ENCODE assay signal across 8 mouse cellular contexts in genomic region chr7:71960453-71961230, GRCm38 (mm10).
DNase-seq lines count a peak whose midpoint lies in the region; ATAC-seq and TF ChIP-seq lines count a peak whose summit lies in the region.

No protein-coding gene starts in this region.

- TF ChIP-seq POLR2A in myocyte (IDR thresholded peaks at IDR 0.05; ENCODE audit: insufficient read length, low read depth), result no peak

- H3ac ChIP-seq in myocyte (ENCODE audit: control insufficient read depth, insufficient read length), result no peak overlapping the region

- peak overlapping the region; percentile 36 for H3K4me2 ChIP-seq in intestine, embryonic 16.5 days (ENCODE audit: low read depth, low read length)
- H3K4me2 ChIP-seq in liver, embryonic 14.5 days (ENCODE audit: low read depth), result no peak overlapping the region
- H3K4me2 ChIP-seq in myocyte (ENCODE audit: low read depth), result peak overlapping the region; percentile 57

- no peak overlapping the region for H3K27ac ChIP-seq in intestine, embryonic 16.5 days (ENCODE audit: low read length)
- H3K27ac ChIP-seq in liver, embryonic 14.5 days, result no peak overlapping the region

- H3K79me2 ChIP-seq in myocyte (ENCODE audit: control insufficient read depth, insufficient read depth), result no peaks in the 10 kb centered on the region

- H3K9me3 ChIP-seq in intestine, embryonic 16.5 days (ENCODE audit: control insufficient read depth, low read length), result no peaks in the 10 kb centered on the region
- no peaks in the 10 kb centered on the region for H3K9me3 ChIP-seq in liver, embryonic 14.5 days (ENCODE audit: control insufficient read depth, low read length)

- TF ChIP-seq EP300 in liver, embryonic 14.5 days (IDR thresholded peaks at IDR 0.05; ENCODE audit: low read depth), result no peak

- no peaks in the 10 kb centered on the region for H3K27me3 ChIP-seq in intestine, embryonic 16.5 days (replicated peaks; ENCODE audit: control insufficient read depth, insufficient read depth, low read length)
- H3K27me3 ChIP-seq in liver, embryonic 14.5 days (ENCODE audit: control insufficient read depth, insufficient read depth, low read length), result no peaks in the 10 kb centered on the region
- no peaks in the 10 kb centered on the region for H3K27me3 ChIP-seq in myocyte (ENCODE audit: control insufficient read depth, insufficient read depth, insufficient read length)

- 0 out of 2 replicates have a peak overlapping the region, but pooled peaks have one; percentile 5 for H3K4me3 ChIP-seq in intestine, embryonic 16.5 days (ENCODE audit: low read length)
- no peak overlapping the region for H3K4me3 ChIP-seq in liver, embryonic 14.5 days (ENCODE audit: insufficient read depth in 1 of 2, low read depth in 2 of 2, low read length in 2 of 2)
- no peak overlapping the region for H3K4me3 ChIP-seq in myocyte

- WGBS in intestine, embryonic 16.5 days, result 3% methylated on average over 11 of the region's 11 CpGs
- 4% methylated on average over 11 of the region's 11 CpGs for WGBS in liver, embryonic 14.5 days (ENCODE audit: insufficient replicate concordance)

- H3K4me1 ChIP-seq in intestine, embryonic 16.5 days (ENCODE audit: control insufficient read depth, insufficient read depth, low read length), result no peaks in the 10 kb centered on the region; the same call in 1 of the 2 replicates
- H3K4me1 ChIP-seq in liver, embryonic 14.5 days (replicated peaks; ENCODE audit: control insufficient read depth in 2 of 2, insufficient read depth in 2 of 2, low read length in 1 of 2), result 0 out of 4 replicates have a peak, but pooled peaks cover 0 to 2% of the 10 kb centered on the region in 2 experiments

- H3K9ac ChIP-seq in intestine, embryonic 16.5 days (ENCODE audit: low read depth, low read length), result no peak overlapping the region
- no peak overlapping the region for H3K9ac ChIP-seq in liver, embryonic 14.5 days (replicated peaks)

- ATAC-seq in common myeloid progenitor, adult 5-6 weeks (replicated peaks; ENCODE audit: low read depth, poor library complexity, severe bottlenecking), result peak; percentile 94
- peak; percentile 92 for ATAC-seq in intestine, embryonic 16.5 days
- ATAC-seq in liver, embryonic 14.5 days (ENCODE audit: insufficient read depth), result peak; percentile 65; the same call in 1 of the 2 replicates
- no peak for ATAC-seq in inflammation-experienced regulatory T-cells, adult 6 months

- DNase-seq in 416B (ENCODE audit: low read depth) (peak; percentile 7), MN1 (ENCODE audit: low spot score) (no peak)
- peak; percentile 63 to 79 for DNase-seq in heart, adult 18-20 months
- peak in 1 of 3 experiments; percentile 3 for DNase-seq in liver, embryonic 14.5 days (ENCODE audit: low read depth in 3 of 3, low spot score in 3 of 3)

- no peak for TF ChIP-seq CTCF in liver, embryonic 14.5 days (IDR thresholded peaks at IDR 0.05; ENCODE audit: low read depth)

- no peaks in the 10 kb centered on the region for H3K36me3 ChIP-seq in intestine, embryonic 16.5 days (ENCODE audit: control insufficient read depth, insufficient read depth, low read length)
- no peaks in the 10 kb centered on the region for H3K36me3 ChIP-seq in liver, embryonic 14.5 days (replicated peaks; ENCODE audit: control insufficient read depth, insufficient read depth, low read depth)
- H3K36me3 ChIP-seq in myocyte (ENCODE audit: control insufficient read depth, insufficient read depth), result no peaks in the 10 kb centered on the region

TF ChIP-seq in myocyte, 11 proteins besides CTCF, POLR2A, EP300 and RAD21:
- TF ChIP-seq SRF (IDR thresholded peaks at IDR 0.05; ENCODE audit: control insufficient read depth, insufficient read length, low read depth) (no peak), CEBPB (IDR thresholded peaks at IDR 0.05; ENCODE audit: insufficient read depth, poor library complexity, severe bottlenecking) (no peak), REST (IDR thresholded peaks at IDR 0.05; ENCODE audit: insufficient read depth, insufficient read length) (no peak), USF1 (IDR thresholded peaks at IDR 0.05; ENCODE audit: low read depth) (no peak), E2F4 (IDR thresholded peaks at IDR 0.05; ENCODE audit: insufficient read depth) (no peak)
